Mouse (Mus musculus) olfactory bulb, adult 2 months (tissue): ENCODE results near the gene Atp1a2. TPM values are rescaled to one million over a fixed set of nuclear protein-coding genes. Genes with fewer than 3 reads are reported as not detected.

Experiments used
- H3K27ac ChIP-seq: fragments of 200-500 bp; 2 replicates; pipeline ENCODE4 v1.5.1; 2012; ENCODE audit warnings: low read depth, low read length; ENCODE audit not compliant: insufficient read depth
- H3K4me1 ChIP-seq: fragments of 200-500 bp; 2 replicates; pipeline ENCODE4 v1.6.1; 2012; ENCODE audit warnings: low read length; ENCODE audit not compliant: control insufficient read depth, insufficient read depth
- H3K4me3 ChIP-seq: fragments of 200-500 bp; 2 replicates; pipeline ENCODE4 v1.5.1; 2012; ENCODE audit warnings: mild to moderate bottlenecking, low read depth, low read length, moderate library complexity; ENCODE audit not compliant: insufficient read depth
- CTCF ChIP-seq: fragments of 200-500 bp; IDR thresholded peaks from 2 replicates; pipeline ENCODE4 v1.5.1; 2012; ENCODE audit warnings: low read depth, mild to moderate bottlenecking, low read length, moderate library complexity; ENCODE audit not compliant: insufficient read depth
- POLR2A ChIP-seq: fragments of 200-500 bp; IDR thresholded peaks from 2 replicates; pipeline ENCODE4 v1.6.1; 2012; ENCODE audit warnings: mild to moderate bottlenecking, low read depth, low read length, moderate library complexity; ENCODE audit not compliant: insufficient read depth
- WGBS: fragments of 180-500 bp; shearing (Covaris S2); methylation state at CpG from one replicate; pipeline ENCODE4 v1.1.7; 2018; 5-methylcytosine and 5-hydroxymethylcytosine counted together
- polyA plus RNA-seq: library from polyadenylated mRNA; stranded (reverse); fragments of >200 nt; gene quantifications from 2 replicates; pipeline ENCODE4 v1.2.4, GENCODE M21; 2012; ENCODE audit warnings: low replicate concordance; ENCODE audit not compliant: missing spikeins, insufficient read depth, insufficient read length

Atp1a2 gene
- polyA plus RNA-seq, 1 experiment: 130 TPM

DNA sequence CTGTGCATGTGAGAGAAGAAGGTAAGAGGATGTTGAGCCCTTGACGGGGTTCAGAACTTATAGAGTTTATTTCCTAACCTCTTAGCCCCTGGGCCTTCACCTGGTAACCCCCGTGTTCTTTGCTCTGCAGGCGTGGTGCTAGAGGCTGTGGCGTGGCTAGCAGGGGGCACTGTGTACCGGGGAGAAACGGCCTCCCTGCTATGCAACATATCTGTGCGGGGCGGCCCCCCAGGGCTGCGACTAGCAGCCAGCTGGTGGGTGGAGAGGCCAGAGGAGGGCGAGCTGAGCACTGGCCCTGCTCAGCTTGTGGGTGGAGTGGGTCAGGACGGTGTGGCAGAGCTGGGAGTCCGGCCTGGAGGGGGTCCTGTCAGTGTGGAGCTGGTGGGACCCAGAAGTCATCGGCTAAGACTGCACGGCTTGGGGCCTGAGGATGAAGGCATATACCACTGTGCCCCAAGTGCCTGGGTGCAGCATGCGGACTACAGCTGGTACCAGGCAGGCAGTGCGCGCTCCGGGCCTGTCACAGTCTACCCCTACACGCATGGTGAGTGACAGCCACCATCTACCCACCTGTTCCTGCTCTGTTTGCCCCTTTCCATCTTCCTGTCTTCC lies 20.7 kb upstream of the Atp1a2 start:
- 80% methylated on average over 19 of the region's 19 CpGs for WGBS
- Histone ChIP-seq H3K27ac (no peak overlapping the region), H3K4me1 (peaks cover 34% of the 10 kb centered on the region)

DNA sequence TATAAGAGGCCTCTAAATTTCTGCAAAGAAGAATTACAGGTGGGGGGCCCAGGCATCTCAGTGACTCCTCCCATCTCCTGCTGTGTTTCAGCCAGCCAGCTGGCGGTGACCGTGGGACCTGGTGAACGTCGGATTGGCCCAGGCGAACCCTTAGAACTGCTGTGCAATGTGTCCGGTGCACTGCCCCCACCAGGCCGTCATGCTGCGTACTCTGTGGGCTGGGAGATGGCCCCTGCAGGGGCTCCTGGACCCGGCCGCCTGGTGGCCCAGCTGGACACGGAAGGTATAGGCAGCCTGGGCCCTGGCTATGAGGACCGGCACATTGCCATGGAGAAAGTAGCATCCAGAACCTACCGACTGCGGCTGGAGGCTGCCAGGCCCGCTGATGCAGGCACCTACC lies 20.1 kb upstream of the Atp1a2 start:
- WGBS: 80% methylated on average over 15 of the region's 15 CpGs
- no peak overlapping the region for H3K4me3 ChIP-seq
- H3K4me1 ChIP-seq: peaks cover 38% of the 10 kb centered on the region
- no peak overlapping the region for H3K27ac ChIP-seq
- TF ChIP-seq CTCF: no peak
- no peak for TF ChIP-seq POLR2A

More for the DNA sequence above, 20.7 kb upstream of the Atp1a2 start:
- no peak overlapping the region for H3K4me3 ChIP-seq
- TF ChIP-seq CTCF (0 out of 2 replicates have a peak, but pooled peaks have one; percentile 6), POLR2A (no peak)

GRCm38 (mm10) chr1:172317431-172317830 lies 19.6 kb upstream of the Atp1a2 start:
- Histone ChIP-seq H3K27ac (no peak overlapping the region), H3K4me1 (peaks cover 36% of the 10 kb centered on the region), H3K4me3 (no peak overlapping the region)
- TF ChIP-seq CTCF (no peak), POLR2A (no peak)
- 81% methylated on average over 18 of the region's 18 CpGs for WGBS

DNA sequence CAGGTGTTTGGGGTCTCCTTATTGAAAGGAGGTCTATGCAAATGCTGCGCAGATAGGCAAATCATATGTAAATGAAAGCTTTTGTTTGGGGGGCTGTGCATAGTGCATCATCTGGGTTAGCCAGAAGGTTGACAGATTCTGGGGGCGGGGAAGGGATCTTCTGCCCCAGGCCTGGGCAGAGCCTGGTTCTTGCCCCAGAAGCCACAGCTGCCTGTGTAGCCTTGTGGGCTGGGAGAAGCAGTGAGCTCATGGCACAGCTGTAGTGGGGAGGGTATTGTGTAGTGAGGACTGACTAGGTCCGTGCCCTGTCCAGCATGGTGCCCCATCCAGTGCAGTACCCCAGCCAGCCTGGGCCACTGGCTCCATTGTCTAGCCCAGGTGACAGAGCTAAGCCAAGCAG lies 17.0 kb upstream of the Atp1a2 start:
- H3K27ac ChIP-seq: no peak overlapping the region
- no peak overlapping the region for H3K4me3 ChIP-seq
- TF ChIP-seq CTCF (no peak), POLR2A (no peak)
- H3K4me1 ChIP-seq: peaks cover 44% of the 10 kb centered on the region
- 48% methylated on average over 3 of the region's 3 CpGs for WGBS

DNA sequence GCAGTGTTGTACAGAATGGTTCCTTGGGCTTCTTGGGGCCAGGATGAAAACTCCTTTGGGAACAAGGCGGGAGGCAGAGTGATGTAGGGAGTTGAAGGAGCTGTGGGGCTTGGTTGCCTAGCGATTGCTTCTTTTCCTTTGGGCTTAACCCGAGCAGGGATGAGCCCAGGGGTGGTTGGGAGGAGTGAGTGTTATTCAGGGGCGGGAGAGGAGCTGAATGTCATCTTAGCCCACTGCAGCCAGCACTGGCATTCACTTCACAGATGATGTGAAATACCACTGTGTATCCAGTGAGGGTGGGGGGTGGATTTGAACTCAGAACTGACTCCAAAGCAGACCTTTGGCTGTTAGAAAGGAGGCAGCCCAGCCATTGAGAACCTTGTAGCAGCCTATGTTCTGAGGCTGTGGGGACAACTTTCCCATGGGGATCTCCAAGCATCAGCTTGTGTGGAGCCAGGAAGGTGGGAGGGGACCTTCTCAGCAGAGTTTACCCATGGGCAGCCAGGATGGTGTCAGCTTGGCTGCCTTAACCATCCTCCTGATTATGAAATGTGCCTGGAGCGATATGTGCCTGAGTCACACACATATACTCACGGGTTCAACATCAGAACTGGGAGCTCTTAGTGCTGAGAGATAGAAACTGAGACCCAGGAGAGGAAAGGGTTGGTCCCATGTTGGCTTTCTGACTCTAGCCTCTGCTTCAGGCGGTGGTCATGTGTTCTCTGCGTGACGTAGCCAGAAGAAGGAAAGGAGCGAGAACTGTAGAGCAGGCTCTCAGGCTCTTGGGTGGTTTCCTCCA lies 15.9 kb upstream of the Atp1a2 start:
- Histone ChIP-seq H3K27ac (peak overlapping the region; percentile 88), H3K4me3 (peak overlapping the region; percentile 81), H3K4me1 (peaks cover 46% of the 10 kb centered on the region)
- 45% methylated on average over 10 of the region's 10 CpGs for WGBS
- TF ChIP-seq POLR2A: no peak
- no peak for TF ChIP-seq CTCF

- TF ChIP-seq CTCF (no peak), POLR2A (no peak; the same call in 1 of the 2 replicates)
- Histone ChIP-seq H3K4me1 (peaks cover 40% of the 10 kb centered on the region), H3K27ac (peak overlapping the region; percentile 88), H3K4me3 (peak overlapping the region; percentile 81)
- WGBS: 4% methylated on average over 16 of the region's 16 CpGs
Observed at GRCm38 (mm10) chr1:172312768-172313561, 15.1 kb upstream of the Atp1a2 start.

DNA sequence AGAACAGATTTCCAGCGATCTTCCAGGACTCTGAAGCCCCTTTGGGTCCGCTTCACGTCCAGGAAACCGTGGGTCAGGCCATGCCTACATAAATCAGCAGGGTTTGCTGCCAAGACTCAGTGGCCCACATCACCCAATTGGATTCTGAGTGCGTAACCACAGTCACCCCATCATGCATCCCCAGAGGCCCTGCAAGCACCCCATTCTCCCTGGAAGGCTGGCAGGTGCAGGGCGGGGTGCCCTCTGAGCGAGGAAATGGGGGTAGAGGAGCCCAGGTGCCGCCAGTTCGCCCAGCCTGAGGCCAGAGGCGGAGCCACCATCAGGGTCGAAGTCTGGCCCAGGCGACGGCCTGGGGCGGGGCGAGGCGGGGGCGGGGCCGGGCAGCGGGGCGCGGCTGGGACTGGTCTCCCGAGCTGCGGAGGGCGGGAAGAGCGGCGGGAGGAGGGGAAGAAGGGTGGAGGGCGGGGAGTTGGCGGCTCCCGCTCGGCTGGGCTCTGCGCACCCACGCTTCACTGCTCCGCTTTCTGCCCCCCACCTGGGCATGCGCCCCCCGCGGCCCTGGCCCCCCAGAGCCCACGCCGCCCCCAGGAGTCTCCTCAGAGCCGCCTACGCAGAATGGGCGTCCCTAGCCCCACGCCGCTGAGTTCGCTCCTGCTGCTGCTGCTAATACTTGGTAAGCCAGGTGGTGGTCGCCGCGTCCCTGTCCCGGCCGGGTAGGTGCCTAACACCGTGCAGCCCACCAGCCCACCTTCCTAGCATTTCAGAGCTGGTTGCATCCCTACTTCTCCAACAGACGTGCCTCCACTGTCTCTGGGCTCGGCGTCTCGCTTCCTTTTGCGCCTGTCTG lies 14.3 kb upstream of the Atp1a2 start:
- WGBS: under 1% methylated on average over 52 of the region's 55 CpGs
- Histone ChIP-seq H3K4me3 (peak overlapping the region; percentile 81), H3K27ac (peak overlapping the region; percentile 96), H3K4me1 (peaks cover 43% of the 10 kb centered on the region)
- TF ChIP-seq CTCF: no peak
- TF ChIP-seq POLR2A: no peak

- peak overlapping the region; percentile 81 for H3K4me3 ChIP-seq
- H3K27ac ChIP-seq: peak overlapping the region; percentile 96
- TF ChIP-seq CTCF (no peak), POLR2A (0 out of 2 replicates have a peak, but pooled peaks have one; percentile 13)
- peaks cover 45% of the 10 kb centered on the region for H3K4me1 ChIP-seq
- WGBS: 19% methylated on average over 23 of the region's 23 CpGs
Observed at GRCm38 (mm10) chr1:172311248-172311906, 13.5 kb upstream of the Atp1a2 start.
